Mouse (Mus musculus): ENCODE measurements around the gene Pfkfb4.

The Pfkfb4 gene

DNA sequence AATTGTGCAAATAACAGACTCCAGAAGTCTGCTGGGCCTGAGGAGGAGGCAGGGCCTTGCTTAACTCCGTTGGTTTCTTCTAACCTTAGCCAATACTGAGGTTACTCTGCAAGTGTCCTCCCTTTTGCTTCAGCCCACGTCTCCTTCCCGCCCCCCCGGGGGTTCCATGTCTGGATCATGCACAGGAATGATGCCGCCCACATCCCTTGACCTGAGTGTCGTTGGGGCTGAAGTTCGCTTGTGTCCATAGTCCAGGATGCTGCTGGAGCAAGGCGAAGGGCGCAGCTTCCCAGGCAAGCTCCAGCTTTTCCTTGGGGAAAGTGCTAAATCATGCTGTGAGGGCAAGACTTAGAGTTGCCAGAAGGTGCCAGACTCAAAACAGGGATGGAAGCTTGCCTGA is 4.8 kb downstream of the Pfkfb4 start:
- no peak for DNase-seq (ENCODE audit: low spot score)

DNA sequence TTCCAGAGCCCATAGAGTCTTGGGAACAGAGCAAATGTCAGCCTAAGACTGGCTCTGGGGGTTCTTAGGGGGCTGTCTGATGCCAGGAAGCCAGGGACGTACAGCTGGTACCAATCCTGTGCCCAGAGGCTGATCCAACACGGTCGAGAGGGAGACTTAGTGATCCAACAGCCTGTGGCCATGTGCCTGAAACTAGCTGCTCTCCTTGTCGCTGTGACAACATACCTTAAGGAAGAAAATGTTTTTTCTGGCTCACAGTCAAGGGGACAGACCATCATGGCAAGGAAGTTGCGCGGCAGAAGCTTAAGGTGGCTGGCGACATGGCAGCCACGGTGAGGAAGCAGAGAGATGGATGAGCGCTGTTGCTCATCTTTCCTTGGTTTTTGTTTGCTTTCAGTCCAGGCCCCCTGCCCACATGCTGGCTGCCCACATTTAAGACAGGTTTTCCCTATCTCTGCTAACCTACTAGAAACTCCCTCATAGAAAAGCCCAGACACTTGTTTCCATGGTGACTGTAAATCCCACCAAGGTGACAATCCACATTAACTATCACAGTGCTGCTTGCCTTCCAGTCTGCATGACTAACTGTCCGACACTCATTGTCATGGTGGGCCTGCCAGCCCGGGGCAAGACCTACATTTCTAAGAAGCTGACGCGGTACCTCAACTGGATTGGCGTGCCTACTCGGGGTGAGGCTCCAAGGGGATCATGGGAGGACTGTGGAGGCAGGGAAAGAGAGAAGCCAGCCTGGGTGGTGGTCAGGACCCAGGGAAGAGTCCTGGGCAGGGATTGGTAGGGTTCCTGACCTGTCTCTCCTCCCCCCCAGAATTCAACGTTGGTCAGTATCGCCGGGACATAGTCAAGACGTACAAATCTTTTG is 6.9 kb downstream of the Pfkfb4 start:
- DNase-seq (ENCODE audit: low spot score) = no peak

DNA sequence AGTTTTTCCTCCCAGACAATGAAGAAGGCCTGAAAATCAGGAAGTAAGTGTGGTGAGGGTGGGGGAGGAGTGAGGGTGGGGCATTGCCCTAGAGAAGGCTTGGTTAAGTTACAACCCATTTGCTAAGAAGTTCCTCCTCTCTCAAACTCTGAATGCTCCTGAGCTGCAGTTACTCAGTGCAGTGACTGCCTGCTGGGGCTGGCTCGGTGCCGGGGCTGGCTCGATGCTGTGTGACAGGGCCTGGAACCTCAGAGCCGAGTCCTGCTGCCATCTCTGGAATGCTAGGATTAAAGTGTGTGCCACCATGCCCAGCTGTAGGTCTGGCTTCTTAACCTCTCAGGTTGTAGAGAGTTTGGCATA is 7.6 kb downstream of the Pfkfb4 start:
- DNase-seq (ENCODE audit: low spot score) = no peak

DNA sequence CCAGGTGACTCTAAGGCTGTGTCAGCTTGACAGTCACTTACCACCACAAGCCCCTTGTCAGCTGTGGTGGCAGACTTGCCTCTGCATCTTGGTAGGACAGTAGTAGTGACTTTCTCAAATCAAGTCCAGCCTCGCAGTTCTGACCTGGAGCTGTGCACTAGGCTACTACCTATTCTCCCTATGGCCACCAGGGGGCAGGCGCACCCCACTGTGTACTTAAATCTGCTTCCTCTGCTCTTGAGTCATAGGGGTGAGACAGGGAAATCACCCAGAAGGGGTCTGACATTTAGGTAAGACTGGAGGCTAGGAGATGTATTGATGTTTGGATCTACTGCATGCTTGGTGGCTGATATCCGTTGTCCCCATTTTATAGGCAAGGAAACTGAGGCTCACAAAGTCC is 9.1 kb downstream of the Pfkfb4 start:
- DNase-seq (ENCODE audit: low spot score) = peak; percentile 67

DNA sequence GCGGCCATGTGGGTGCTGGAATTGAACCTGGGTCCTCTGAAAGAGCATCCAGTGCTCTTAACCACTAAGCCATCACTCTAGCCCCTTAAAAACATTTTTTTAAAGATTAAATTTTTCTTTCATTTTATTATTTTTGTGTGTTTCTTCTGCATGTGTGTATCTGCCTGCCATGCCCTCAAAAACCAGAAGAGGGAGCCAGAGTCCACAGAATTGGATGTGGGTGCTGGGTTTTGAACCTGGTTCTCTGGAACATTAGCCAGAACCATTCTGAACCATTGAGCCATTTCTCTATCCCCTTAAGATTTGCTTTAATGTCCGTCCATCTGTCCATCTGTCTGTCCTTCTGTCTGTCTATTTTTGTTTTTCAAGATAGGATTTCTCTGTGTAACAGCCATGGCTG is 11.6 kb downstream of the Pfkfb4 start:
- DNase-seq (ENCODE audit: low spot score) = peak; percentile 62

DNA sequence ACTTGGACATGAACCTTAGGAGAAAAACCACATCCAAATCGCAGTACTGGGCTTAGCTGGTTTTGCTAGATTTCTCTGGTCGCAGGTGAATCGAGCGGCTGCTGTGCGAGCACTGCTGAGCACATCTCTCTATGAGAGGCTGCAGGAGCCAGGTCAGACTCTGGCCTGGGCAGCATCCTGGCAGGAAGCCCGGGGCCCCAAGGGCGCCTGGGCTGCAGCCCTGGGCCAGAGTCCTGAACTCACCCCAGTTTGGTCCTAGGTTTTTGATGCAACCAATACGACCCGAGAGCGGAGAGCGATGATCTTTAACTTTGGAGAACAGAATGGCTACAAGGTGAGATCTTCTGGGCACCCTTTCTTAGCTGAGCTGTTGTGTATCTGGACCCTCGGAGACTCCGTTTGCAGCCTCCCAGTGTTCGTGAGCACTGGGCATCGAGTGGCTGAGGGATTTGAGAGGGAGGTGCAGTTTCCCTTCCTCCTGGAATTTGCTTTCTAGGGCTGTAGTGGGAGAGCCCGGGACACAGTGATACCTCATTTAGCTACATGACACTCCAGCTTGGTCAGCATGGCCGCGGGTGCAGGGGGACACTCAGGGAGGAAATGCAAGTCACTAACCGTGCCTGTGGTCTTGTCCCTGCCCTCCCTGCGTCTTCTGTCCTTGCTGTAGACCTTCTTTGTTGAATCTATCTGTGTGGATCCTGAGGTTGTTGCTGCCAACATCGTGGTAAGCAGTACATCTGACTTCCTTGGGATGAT is 15.6 kb downstream of the Pfkfb4 start:
- DNase-seq (ENCODE audit: low spot score) = no peak

DNA sequence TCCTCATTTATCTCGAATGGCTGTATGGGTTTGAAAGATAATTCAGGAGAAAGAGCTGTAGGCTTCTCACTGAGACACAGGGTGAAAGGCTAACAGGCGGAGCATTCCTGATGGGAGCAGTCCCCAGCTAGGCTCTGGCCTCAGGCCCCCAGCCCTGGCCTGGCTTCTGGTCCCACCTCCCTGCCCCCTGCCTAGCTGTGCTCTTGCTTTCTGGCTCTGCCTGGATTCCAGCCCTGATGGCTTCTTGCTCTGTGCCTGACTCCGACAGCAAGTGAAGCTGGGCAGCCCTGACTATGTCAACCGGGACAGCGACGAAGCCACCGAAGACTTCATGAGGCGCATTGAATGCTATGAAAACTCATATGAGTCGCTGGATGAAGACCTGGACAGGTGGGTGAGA is 16.5 kb downstream of the Pfkfb4 start:
- DNase-seq (ENCODE audit: low spot score) = no peak

DNA sequence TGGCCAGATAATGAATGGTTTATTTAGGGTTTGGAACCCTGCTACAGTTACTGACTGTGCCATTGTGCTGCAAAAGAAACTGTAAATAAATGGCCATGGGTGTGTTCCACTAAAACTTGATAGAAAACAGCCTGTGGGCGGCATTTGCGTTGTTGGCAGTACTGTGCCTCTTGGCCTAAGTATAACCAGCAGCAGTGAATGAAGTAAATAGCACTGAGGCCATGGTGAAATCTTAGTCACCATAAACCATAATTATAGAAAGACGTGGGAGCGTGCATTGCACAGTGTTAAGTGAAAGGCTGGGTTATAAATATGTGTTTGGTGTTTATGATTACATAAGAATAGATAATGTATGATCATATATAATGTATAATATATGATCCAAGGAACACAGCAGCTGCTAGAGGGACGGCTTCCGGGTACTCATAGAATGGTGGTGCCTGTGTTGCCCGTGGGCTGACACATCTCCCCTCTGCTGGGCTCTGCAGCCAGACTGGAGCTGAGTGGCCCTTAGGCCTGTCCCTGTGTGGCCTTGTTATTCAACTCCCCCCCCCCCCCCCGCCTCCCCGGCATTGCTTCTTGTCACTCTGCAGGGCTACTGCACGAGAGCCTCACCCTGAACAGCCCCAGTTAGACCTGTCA is 17.5 kb downstream of the Pfkfb4 start:
- DNase-seq (ENCODE audit: low spot score) = no peak

DNA sequence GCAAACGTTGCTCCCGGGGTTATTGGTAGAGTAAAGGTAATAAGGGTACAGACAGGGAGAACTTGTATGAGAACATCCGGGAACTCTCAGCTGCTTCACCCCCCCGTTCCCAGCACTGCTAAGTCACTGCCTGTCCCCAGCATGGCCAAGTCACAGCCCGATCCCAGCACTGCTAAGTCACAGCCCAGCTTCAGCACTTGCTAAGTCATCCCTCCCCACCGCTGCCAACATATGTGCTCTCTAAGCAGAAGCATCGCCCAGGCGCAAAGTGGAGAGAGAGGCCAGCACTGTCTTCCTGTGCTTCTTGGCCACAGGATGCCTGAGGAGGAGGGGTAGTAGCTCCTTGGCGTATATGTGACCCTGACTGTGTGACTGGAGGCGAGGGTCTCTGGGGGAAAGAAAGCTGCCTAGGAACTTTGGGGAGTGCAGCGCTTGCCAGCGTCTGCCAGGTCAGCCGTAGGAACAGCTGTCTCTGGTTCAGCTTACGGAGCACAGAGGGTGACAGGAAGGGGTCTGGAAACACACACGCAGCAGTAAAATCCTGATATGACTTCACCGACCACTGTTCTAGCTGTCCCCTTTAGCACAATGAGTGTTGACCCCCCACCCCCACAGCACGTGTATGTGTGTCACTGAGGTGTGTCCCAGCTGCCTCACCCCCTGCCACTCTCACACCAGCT is 18.2 kb downstream of the Pfkfb4 start:
- DNase-seq (ENCODE audit: low spot score) = no peak

DNA sequence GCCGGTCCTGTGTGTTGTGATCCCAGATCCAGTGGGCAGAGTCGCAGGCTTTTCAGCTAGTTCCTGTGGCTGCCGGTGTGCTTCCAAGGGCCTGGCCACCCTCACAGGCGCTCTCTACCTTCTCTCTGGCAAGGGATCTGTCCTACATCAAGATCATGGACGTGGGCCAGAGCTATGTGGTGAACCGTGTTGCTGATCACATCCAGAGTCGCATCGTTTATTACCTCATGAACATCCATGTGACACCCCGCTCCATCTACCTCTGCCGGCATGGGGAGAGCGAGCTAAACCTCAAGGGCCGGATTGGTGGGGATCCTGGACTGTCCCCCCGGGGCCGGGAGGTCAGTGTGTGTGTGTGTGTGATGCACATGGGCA is 18.7 kb downstream of the Pfkfb4 start:
- DNase-seq (ENCODE audit: low spot score) = no peak

DNA sequence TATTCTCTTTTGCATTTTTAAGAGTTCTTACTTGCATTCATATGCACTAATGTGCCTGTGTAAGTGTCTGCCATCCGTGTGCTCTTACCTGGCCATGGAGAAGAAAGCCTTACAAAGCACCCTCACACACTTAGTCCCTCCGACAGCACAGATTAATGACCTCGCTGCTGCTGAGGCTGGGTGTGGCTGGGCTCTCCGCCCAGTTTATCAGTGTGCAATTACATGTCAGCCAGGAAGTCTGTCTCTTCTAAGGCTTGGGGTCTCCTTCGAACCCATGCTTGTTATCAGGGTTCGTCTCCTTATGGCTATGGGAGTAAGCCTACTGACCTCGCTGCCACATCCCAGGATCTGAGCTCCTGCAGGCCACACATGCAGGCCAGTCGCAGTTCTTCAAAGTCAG is 23.8 kb downstream of the Pfkfb4 start:
- no peak for DNase-seq (ENCODE audit: low spot score)

DNA sequence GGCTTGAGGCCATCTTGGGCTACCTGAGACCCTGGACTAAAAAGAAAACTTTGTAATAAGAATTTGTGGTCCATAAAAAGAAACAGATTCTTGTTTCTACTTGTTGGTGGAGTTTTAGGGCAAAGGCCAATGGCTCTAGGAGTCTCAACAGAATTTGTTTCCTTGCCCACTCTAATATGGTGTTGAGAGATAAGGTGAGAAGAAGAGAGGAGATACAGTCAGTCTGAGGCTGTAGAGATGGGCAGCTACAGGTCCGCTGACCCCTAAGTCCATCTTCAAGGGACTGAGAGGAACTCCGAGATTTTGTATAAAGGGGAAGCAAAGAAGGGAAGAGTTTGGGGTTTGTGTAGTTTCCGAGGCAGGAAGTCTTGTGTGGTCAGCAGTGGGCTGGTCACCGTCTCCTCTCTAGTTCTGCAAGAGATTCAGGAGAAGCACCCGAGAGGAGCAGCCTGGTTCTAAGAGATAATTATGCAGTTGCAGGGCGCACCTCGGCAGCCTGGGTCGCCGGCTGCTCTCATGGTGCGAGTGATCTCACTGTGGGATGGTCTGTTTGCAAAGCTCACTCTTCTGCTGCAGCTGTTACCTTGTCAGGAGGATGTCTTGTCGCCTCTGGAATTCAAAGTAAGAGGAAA is 25.5 kb downstream of the Pfkfb4 start:
- peak; percentile 51 for DNase-seq (ENCODE audit: low spot score)

DNA sequence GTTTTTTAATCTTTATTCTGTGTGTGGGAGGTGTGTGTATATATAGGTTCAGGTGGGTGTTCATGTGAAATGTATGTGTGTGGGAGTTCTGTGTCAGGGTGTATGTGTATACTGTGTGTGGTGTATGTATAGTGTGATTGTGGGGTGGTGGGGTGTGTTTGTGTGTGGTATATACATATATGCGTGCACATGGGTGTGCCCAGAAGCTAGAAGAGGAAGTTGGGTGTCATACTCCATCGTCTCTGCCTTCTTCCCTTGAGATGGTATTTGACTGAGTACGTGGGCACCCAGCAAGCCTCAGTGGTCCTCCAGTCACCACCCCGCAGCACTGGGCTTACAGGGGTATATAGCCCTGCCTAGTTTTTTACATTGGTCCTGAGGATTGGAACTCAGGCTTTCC is 29.9 kb downstream of the Pfkfb4 start:
- no peak for DNase-seq (ENCODE audit: low spot score)

DNA sequence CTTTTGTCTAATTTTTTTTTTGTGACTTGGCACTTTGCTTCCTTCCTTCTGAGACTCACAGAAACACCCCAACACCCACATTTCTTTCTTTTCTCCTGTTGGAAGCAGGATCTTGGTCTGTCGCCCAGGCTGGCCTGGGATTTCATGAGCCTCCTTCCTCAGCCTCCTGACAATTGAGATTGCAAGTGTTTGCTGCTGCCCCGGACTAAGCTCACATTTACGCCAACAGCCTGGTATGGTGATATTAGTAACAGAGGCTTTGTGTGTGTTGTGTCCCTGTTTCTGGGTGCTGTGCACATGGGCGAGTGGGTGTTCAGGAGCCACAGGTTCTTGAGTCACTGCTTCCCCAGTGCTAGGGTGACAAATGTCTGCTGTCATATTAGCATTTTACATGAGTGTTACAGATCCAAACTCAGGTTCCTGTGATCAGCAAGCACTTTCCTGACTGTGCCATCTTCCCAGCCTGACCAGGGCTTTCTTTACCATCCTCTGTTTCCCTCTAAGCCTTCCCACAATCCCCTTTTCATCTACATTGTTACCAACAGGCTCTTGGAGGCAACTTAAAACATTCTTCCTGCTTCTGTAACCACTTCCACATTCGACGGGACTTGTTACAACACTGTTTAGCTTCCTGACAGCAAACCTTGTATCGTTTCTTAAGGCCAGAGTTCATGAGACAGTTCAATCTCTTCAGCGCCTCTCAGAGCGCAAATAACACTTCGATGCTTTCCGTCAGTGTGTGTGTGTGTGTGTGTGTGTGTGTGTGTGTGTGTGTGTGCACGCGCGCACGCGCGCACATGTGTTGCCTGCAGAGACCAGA is 31.5 kb downstream of the Pfkfb4 start:
- no peak for DNase-seq (ENCODE audit: low spot score)

DNA sequence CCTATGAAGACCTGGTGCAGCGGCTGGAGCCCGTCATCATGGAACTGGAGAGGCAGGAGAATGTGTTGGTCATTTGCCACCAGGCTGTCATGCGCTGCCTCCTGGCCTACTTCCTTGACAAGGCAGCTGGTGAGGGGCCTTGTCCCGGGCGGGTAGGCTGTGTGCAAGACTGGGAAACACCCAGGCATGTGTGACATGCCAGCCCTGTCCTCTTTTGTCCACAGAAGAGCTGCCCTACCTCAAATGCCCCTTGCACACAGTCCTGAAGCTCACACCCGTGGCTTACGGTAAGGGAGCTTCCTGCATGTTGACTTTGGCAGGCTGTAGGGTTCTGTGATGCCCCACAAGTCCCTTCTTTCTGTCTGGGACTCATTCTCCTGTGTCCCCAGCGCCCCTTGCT is 35.9 kb downstream of the Pfkfb4 start:
- DNase-seq (ENCODE audit: low spot score) = no peak

DNA sequence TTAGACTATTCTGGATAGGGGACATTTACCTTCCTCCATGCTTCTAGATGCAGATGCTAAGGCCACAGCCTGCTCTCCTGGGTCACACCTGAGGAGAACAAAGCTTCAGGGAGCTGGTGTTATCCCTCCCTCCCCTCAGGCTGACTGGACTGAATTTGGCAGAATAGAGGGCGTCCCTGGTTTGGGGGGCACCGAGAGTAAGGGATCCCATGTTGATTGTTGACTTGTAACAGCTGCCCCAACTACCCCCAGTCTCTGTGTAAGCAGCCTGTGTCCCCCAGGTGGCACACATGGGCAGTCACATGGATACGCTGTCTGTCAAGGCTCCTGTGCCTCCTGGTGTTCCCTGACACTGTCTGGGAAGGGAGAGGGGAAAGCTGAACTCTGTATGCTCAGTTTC is 36.8 kb downstream of the Pfkfb4 start:
- no peak for DNase-seq (ENCODE audit: low spot score)

DNA sequence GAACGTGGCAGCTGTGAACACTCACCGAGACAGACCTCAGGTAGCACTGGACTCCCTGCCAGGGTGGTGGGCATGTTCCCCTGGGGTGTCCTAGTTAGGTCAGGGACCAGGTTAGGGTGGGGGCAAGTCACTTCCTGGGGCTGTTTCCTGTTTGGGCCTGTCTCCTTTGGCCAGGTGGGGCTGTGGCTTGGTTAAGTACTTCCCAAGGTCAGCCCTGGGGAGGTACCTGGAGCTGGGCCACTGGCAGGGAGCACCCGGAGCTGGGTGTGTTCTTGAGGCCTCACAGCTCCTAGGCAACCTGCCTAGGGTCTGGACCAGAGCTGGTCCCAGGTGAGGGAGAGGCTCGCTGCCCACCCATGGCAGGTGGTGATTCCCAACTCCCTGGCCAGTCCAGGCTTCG is 37.3 kb downstream of the Pfkfb4 start:
- no peak for DNase-seq (ENCODE audit: low spot score)

DNA sequence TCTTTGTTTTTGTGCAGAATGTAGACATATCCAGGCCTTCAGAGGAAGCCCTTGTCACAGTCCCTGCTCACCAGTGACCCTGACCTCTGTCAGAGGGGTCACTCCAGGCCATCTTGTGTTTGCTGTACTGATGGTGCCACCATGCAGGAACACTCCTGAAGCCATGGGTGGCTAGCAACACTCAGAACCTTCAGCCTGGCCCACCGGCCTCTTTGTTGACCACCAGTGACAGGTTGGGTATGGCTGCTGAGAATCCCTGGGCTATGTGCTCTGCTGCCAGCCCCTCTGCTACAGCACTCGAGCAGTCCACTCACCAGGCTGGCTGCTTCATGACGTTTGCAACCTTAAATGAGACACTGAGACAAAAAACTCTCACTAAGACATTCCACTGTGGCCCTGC is 38.7 kb downstream of the Pfkfb4 start:
- DNase-seq (ENCODE audit: low spot score) = no peak

DNA sequence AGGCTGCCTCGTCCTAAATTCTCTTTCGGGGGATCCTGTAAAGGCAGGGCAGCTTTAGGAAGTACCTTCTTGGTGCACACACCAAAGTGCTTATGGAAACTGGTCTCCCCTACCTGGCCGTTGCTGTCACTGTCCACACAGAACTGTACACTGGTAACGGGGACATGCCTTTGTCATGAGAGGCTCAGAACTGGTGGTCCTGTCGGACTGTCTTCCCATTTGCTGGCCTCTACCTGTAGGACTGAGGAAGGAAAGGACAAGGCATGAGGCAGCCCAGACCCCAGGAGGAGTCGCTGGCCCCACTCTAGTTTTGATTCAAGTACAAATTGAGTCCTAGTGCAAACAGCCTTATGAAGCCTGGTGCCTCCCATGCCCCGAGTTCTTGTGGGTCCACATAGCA is 39.4 kb downstream of the Pfkfb4 start:
- no peak for DNase-seq (ENCODE audit: low spot score)

DNA sequence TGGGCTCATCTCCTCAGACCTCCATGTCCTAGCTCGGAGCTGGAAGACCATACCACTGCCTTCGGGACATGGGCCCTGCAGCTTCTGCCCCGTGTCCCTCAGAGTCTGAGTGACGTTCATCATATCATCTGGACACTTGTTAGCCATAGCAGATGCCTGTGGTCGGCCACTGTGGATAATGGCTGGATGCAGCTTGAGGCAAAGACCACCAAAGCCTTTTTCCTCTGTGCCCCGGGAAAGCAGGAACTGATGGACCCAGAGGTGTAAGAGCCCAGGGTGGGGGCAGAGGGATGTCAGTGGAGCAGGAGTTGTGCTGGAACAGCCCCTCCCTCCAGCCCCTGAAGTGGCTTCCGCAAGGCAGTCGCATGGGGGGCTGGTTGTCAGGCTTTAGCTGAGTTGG is 40.1 kb downstream of the Pfkfb4 start:
- DNase-seq (ENCODE audit: low spot score) = no peak

DNA sequence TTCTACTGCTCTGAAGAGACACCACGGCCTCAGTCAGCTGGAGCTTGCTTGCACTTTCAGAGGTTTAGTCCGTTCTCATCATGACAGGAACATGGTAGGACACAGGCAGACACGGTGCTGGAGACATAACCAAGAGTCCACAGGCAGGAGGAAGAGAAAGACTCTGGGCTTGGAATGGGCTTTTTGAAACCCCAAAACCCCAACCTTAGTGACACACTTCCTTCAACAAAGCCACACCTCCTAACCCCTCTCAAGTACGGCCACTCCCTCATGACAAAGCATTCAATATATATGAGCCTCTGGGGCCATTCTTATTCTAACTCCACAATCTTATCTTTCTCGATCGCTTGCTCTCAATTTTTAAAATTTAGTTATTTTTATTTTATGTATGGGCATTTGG is 40.9 kb downstream of the Pfkfb4 start:
- DNase-seq (ENCODE audit: low spot score) = no peak

All from c-Kit-positive CD71-positive TER-119-positive erythroid progenitor cells, embryonic 14.5 days (primary cell).